Mouse (Mus musculus) ES-CJ7 (cell line): ENCODE measurements around the gene Slco3a1.

Experiments
- DNase-seq: peaks from one replicate; pipeline ENCODE4 v3.0.0; 2011; ENCODE audit warnings: low read depth, low spot score

Gene Slco3a1

GRCm38 (mm10) chr7:74528182-74528581 is 26.4 kb downstream of the Slco3a1 start:
- DNase-seq, result no peak

- DNase-seq, result no peak
These were observed 26.9 kb downstream of the Slco3a1 start for GRCm38 (mm10) chr7:74527689-74528088.

- no peak for DNase-seq
These were observed 28.6 kb downstream of the Slco3a1 start for GRCm38 (mm10) chr7:74526030-74526429.

GRCm38 (mm10) chr7:74525586-74525985 is 29.0 kb downstream of the Slco3a1 start:
- no peak for DNase-seq

- no peak for DNase-seq
These were observed 30.2 kb downstream of the Slco3a1 start for GRCm38 (mm10) chr7:74524188-74524971.

- DNase-seq, result no peak
These were observed 31.5 kb downstream of the Slco3a1 start for GRCm38 (mm10) chr7:74523086-74523485.

GRCm38 (mm10) chr7:74522260-74522659 is 32.3 kb downstream of the Slco3a1 start:
- no peak for DNase-seq

GRCm38 (mm10) chr7:74519386-74519785 is 35.2 kb downstream of the Slco3a1 start:
- no peak for DNase-seq

GRCm38 (mm10) chr7:74518776-74519175 is 35.8 kb downstream of the Slco3a1 start:
- no peak for DNase-seq

GRCm38 (mm10) chr7:74518255-74518654 is 36.3 kb downstream of the Slco3a1 start:
- DNase-seq, result no peak

GRCm38 (mm10) chr7:74510676-74511075 is 43.9 kb downstream of the Slco3a1 start:
- no peak for DNase-seq

- DNase-seq, result no peak
These were observed 46.4 kb downstream of the Slco3a1 start for GRCm38 (mm10) chr7:74508205-74508604.

- no peak for DNase-seq
These were observed 47.7 kb downstream of the Slco3a1 start for GRCm38 (mm10) chr7:74506856-74507255.

GRCm38 (mm10) chr7:74505635-74506034 is 48.9 kb downstream of the Slco3a1 start:
- DNase-seq, result no peak

GRCm38 (mm10) chr7:74501187-74501586 is 53.4 kb downstream of the Slco3a1 start:
- no peak for DNase-seq

- no peak for DNase-seq
These were observed 55.1 kb downstream of the Slco3a1 start for GRCm38 (mm10) chr7:74499470-74499869.

- no peak for DNase-seq
These were observed 56.2 kb downstream of the Slco3a1 start for GRCm38 (mm10) chr7:74498266-74498980.

GRCm38 (mm10) chr7:74497203-74497602 is 57.4 kb downstream of the Slco3a1 start:
- DNase-seq, result no peak

GRCm38 (mm10) chr7:74495451-74495850 is 59.1 kb downstream of the Slco3a1 start:
- DNase-seq, result no peak

GRCm38 (mm10) chr7:74493775-74494174 is 60.8 kb downstream of the Slco3a1 start:
- no peak for DNase-seq

GRCm38 (mm10) chr7:74491683-74492355 is 62.8 kb downstream of the Slco3a1 start:
- no peak for DNase-seq

- no peak for DNase-seq
These were observed 66.4 kb downstream of the Slco3a1 start for GRCm38 (mm10) chr7:74488141-74488540.
